Mouse (Mus musculus): ENCODE results near the gene Cdnf.

GRCm38 (mm10) chr2:3475746-3476251, 37.0 kb upstream of the Cdnf start:
- no peak for TF ChIP-seq GATA1 (IDR thresholded peaks at IDR 0.05; ENCODE audit: low read length)
- TF ChIP-seq TAL1 (IDR thresholded peaks at IDR 0.05; ENCODE audit: low read length), result no peak

Measured in erythroblast, embryonic 14.5 days (primary cell).